Mouse (Mus musculus): ENCODE data around the gene Sun1.

DNA sequence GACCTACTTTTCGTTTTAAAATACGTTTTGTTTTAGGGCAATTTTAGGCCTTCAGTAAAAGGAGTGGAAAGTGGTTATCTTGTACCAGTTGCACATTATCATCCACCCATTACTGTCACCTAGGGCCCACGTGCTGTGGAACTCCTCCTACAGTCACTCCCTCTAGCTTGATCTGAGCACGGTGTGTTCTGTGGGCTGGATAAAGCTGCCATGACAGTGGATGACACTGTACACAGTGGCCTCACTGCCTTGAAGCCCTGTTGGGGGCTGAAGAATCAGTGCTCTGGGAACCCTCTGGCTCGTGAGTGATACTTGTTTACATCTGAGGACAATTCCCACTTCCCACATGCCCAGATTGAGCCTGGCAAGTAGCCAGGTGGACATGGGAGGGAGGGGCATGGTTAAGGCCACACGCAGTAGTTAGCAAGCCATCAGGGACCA, 52.9 kb downstream of the Sun1 start:
- TF ChIP-seq CTCF (IDR thresholded peaks at IDR 0.05; ENCODE audit: low read depth), result no peak
- 0 out of 2 replicates have a peak, but pooled peaks have one; percentile 10 for TF ChIP-seq EP300 (IDR thresholded peaks at IDR 0.05; ENCODE audit: low read depth)
